Mouse (Mus musculus) heart, embryonic 13.5 days (tissue): Measurements from ENCODE around the gene 3830406C13Rik. TPM values are rescaled to one million over a fixed set of nuclear protein-coding genes. Genes with fewer than 3 reads are reported as not detected.

Source experiments
- ATAC-seq: fragments of 200-750 bp; cut with Nextera tagmentation; 2 replicates; pipeline ENCODE4 v1.8.0; 2017; ENCODE audit warnings: moderate TSS enrichment; ENCODE audit not compliant: insufficient number of reproducible peaks, low FRiP score, low TSS enrichment; ENCODE audit errors: extremely low read depth
- H3K27ac ChIP-seq: fragments of 300-500 bp; sonication (generic); replicated peaks from 2 replicates; pipeline ENCODE4 v1.5.1; 2015; ENCODE audit warnings: moderate library complexity, mild to moderate bottlenecking, inconsistent platforms
- H3K27me3 ChIP-seq: fragments of 300-500 bp; sonication (generic); replicated peaks from 2 replicates; pipeline ENCODE4 v1.6.1; 2015; ENCODE audit warnings: mild to moderate bottlenecking, inconsistent platforms
- H3K36me3 ChIP-seq: fragments of 300-500 bp; sonication (generic); 2 replicates; pipeline ENCODE4 v1.6.1; 2015; ENCODE audit warnings: mild to moderate bottlenecking, inconsistent platforms
- H3K4me1 ChIP-seq: fragments of 300-500 bp; sonication (generic); 2 replicates; pipeline ENCODE4 v1.6.1; 2015; ENCODE audit warnings: inconsistent platforms
- H3K4me2 ChIP-seq: fragments of 300-500 bp; sonication (generic); 2 replicates; pipeline ENCODE4 v1.6.1; 2015; ENCODE audit warnings: inconsistent platforms, mild to moderate bottlenecking, moderate library complexity
- H3K4me3 ChIP-seq: fragments of 300-500 bp; sonication (generic); 2 replicates; pipeline ENCODE4 v1.5.1; 2015; ENCODE audit warnings: moderate library complexity, mild to moderate bottlenecking, inconsistent platforms
- H3K9ac ChIP-seq: fragments of 300-500 bp; sonication (generic); 2 replicates; pipeline ENCODE4 v1.6.1; 2015; ENCODE audit warnings: inconsistent platforms, mild to moderate bottlenecking, moderate library complexity
- H3K9me3 ChIP-seq: fragments of 300-500 bp; sonication (generic); 2 replicates; pipeline ENCODE4 v1.6.1; 2016; ENCODE audit warnings: inconsistent platforms
- WGBS: fragments of 180-500 bp; shearing (Covaris S2); methylation state at CpG from one replicate; pipeline ENCODE4 v1.1.7; 2015; ENCODE audit warnings: mixed read lengths; 5-methylcytosine and 5-hydroxymethylcytosine counted together
- polyA plus RNA-seq: library from polyadenylated mRNA; unstranded; fragments of >200 nt; fragmentation: Nextera tagmentation; extraction: Ambion mirVana; gene quantifications from 2 replicates; pipeline ENCODE4 v1.2.1, GENCODE M21; 2015

Gene 3830406C13Rik
- polyA plus RNA-seq, 1 experiment from 2014 or later = 23.8 TPM

DNA sequence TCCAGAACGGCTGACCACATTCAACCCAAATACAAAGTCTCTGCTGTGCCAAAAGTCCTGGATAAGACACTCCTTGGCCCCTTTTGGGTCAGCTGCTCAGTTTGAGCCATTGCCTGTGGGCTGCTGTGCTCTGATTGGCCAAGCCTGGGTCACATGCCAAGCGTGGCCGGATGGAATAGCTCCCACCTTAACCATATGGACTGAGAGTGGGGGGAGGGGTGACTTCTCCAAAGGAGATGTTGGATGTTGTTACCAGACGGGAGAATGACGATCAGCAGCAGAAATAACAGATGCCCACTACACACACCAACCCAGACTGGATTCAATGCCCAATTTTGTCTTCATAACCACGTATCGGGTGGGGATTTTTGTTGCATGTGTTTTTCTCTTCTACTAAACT, 51.0 kb downstream of the 3830406C13Rik start:
- Histone ChIP-seq H3K4me1 (no peaks in the 10 kb centered on the region), H3K27ac (no peak overlapping the region), H3K36me3 (no peaks in the 10 kb centered on the region), H3K27me3 (peaks cover 78% of the 10 kb centered on the region), H3K4me3 (no peak overlapping the region), H3K9ac (no peak overlapping the region), H3K4me2 (no peak overlapping the region), H3K9me3 (no peaks in the 10 kb centered on the region)
- ATAC-seq = no peak
- 32% methylated on average over 7 of the region's 7 CpGs for WGBS

GRCm38 (mm10) chr14:12337421-12337997, 53.5 kb downstream of the 3830406C13Rik start:
- Histone ChIP-seq H3K9me3 (no peaks in the 10 kb centered on the region), H3K4me1 (peaks cover 13% of the 10 kb centered on the region), H3K27me3 (peaks cover 99% of the 10 kb centered on the region), H3K4me2 (no peak overlapping the region), H3K27ac (no peak overlapping the region), H3K36me3 (no peaks in the 10 kb centered on the region), H3K9ac (no peak overlapping the region), H3K4me3 (no peak overlapping the region)
- 9% methylated on average over 8 of the region's 8 CpGs for WGBS
- no peak for ATAC-seq

GRCm38 (mm10) chr14:12337998-12338809, 54.2 kb downstream of the 3830406C13Rik start:
- no peak overlapping the region for H3K4me2 ChIP-seq
- no peaks in the 10 kb centered on the region for H3K9me3 ChIP-seq
- no peak overlapping the region for H3K27ac ChIP-seq
- no peak for ATAC-seq
- WGBS = 3% methylated on average over 16 of the region's 16 CpGs
- H3K4me1 ChIP-seq = peaks cover 13% of the 10 kb centered on the region
- H3K36me3 ChIP-seq = no peaks in the 10 kb centered on the region
- no peak overlapping the region for H3K4me3 ChIP-seq
- no peak overlapping the region for H3K9ac ChIP-seq
- peaks cover 100% of the 10 kb centered on the region for H3K27me3 ChIP-seq

DNA sequence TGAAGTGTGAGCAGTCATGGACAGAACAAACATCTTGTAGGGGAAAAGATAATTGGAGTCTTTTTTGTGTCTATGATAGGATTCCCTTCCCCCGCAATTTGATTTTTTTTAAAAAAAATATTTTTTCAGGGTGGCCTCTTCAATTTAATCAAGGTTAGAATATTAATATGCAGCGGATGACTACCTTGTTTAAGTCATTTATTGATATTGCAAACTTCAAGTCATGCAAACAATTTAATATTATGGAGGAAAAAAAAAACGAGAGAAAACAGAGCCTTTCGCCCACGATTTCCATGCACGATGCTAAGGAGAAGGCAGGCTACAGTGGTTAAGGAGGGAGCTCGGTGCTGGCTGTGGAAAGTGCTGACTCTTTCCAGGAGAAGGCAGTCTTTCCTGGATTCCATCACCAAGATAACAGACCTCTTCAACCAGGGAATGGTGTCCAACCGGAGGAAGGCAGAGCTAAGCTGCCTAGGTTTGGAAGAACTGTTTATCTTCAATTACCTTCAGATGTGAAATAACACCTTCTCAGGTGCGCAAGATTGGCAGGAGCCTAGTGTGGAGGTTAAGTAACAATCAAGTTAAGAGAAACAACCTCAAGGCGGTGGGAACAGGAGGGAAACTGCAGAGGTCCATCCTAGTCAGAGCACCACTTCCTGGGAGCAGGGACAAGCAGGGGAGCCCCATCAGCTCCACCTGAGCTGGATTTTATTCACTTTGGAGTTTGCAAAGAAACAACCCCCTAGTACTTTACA, 55.0 kb downstream of the 3830406C13Rik start:
- Histone ChIP-seq H3K4me3 (no peak overlapping the region), H3K27me3 (peaks cover 100% of the 10 kb centered on the region), H3K9ac (no peak overlapping the region), H3K4me1 (peaks cover 13% of the 10 kb centered on the region), H3K36me3 (no peaks in the 10 kb centered on the region), H3K27ac (no peak overlapping the region), H3K4me2 (no peak overlapping the region), H3K9me3 (no peaks in the 10 kb centered on the region)
- ATAC-seq = no peak
- WGBS = under 1% methylated on average over 10 of the region's 10 CpGs

GRCm38 (mm10) chr14:12340238-12341074, 56.5 kb downstream of the 3830406C13Rik start:
- peaks cover 100% of the 10 kb centered on the region for H3K27me3 ChIP-seq
- peak overlapping the region; percentile 53 for H3K4me2 ChIP-seq
- no peak overlapping the region for H3K27ac ChIP-seq
- no peaks in the 10 kb centered on the region for H3K9me3 ChIP-seq
- 1% methylated on average over 19 of the region's 19 CpGs for WGBS
- H3K36me3 ChIP-seq = no peaks in the 10 kb centered on the region
- H3K4me1 ChIP-seq = peaks cover 25% of the 10 kb centered on the region
- peak overlapping the region; percentile 23 for H3K4me3 ChIP-seq
- H3K9ac ChIP-seq = peak overlapping the region; percentile 10; the same call in 1 of the 2 replicates
- no peak for ATAC-seq

DNA sequence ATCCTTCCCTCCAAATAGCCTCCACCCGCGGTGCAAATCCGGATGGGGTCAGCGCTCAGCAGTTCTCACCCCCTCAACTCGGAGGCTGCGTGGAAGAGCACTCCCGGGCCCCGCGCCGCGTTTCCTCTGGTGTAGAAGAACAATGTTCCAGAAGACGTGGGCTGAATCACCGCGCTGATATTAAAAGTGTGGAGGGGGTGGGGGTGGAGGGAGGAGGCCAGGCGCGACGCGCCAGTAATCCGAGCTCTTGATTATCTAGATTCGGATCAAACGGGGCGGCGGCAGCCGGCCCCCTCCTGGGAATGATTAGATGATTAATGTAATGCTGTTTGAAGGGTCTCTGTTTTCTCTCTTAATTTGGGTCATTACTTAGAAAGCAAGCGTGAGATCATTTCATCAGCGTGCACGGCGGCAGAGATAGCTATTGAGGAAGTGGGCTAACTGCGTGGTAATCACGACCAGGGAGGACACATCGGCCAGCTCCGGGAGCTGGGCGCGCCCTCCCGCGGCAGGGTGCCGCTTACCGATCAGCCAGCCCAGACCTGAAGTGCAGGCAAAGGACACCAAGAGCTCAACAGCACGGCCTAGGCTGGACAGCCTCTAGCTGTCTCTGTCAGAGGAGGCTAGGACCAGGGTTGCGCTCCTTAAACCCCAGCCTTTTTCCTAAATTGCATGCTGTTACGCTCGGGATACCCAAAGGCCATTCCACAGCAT, 57.3 kb downstream of the 3830406C13Rik start:
- Histone ChIP-seq H3K4me2 (peak overlapping the region; percentile 46), H3K4me3 (peak overlapping the region; percentile 21), H3K36me3 (no peaks in the 10 kb centered on the region), H3K9me3 (no peaks in the 10 kb centered on the region), H3K27ac (no peak overlapping the region), H3K4me1 (peaks cover 33% of the 10 kb centered on the region), H3K9ac (no peak overlapping the region), H3K27me3 (peaks cover 100% of the 10 kb centered on the region)
- ATAC-seq = no peak
- WGBS = under 1% methylated on average over 42 of the region's 42 CpGs

DNA sequence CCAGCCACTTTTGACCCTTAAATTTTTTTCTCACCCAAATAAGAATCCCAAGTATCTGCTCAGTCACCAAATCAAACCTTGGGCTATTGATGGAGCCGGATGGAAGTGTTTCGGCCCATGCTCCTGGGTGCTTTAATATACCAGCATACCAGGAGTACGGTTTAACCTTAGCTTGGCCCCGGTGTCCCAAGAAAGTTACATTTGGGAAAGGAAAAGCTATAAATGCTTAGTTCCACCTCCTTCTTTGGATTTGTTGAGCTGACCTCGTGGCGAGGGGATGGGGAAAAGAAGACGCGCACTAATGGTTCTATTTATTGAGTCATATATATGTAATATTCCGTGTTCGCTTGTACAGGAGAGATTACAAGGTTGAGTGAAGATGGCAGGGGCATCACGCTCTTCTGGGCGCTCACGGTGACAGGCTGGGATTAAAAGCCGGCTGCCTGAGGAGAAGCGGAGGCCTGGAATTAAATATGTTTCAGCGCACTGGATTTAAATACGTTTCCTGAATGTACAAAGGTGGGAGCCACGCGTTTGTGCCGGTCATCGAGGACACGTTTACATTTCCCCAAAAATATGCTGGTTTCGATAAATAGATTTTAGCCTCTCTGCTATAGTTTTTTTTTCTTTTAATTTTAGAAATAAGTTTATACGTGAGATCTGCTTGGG, 58.0 kb downstream of the 3830406C13Rik start:
- H3K4me3 ChIP-seq = no peak overlapping the region
- H3K4me2 ChIP-seq = no peak overlapping the region
- H3K9ac ChIP-seq = no peak overlapping the region
- H3K4me1 ChIP-seq = peaks cover 40% of the 10 kb centered on the region
- no peaks in the 10 kb centered on the region for H3K9me3 ChIP-seq
- H3K36me3 ChIP-seq = no peaks in the 10 kb centered on the region
- no peak for ATAC-seq
- no peak overlapping the region for H3K27ac ChIP-seq
- H3K27me3 ChIP-seq = peaks cover 100% of the 10 kb centered on the region
- 3% methylated on average over 24 of the region's 24 CpGs for WGBS

DNA sequence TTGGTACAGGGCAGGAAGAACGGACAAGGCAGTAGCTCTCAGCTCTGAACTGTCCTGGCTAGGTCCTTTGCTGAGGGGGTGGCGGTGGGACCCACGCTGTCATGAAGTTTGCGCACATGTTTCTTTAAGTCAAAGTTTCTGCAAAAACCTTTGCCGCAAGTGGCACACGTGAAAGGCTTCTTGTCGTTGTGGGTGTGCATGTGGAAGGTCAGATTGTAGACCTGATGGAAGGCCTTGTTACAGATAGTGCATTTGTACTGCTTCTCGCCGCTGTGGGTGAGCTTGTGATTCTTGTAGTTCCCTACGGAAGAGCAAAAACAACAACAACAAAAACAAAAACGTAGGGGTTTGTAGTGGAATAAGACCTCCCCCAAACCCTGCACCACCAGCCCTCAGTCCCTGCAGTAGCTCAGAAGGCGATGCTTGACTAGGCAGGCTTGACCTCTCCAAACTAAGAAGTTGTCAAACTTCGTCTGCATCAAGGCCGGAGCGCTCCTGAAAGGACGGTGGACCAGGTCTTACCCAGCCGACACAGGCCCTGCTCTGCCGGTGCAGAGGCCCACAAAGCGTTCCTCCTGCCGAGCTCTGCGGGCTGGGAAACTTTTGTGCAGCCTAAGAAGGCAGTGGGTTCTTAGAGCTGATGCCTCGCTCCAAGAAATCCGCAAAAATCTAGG, 58.6 kb downstream of the 3830406C13Rik start:
- Histone ChIP-seq H3K9me3 (no peaks in the 10 kb centered on the region), H3K27ac (no peak overlapping the region), H3K9ac (no peak overlapping the region), H3K27me3 (peaks cover 100% of the 10 kb centered on the region), H3K4me1 (peaks cover 40% of the 10 kb centered on the region), H3K36me3 (no peaks in the 10 kb centered on the region), H3K4me2 (no peak overlapping the region), H3K4me3 (no peak overlapping the region)
- ATAC-seq = no peak
- 3% methylated on average over 23 of the region's 23 CpGs for WGBS

DNA sequence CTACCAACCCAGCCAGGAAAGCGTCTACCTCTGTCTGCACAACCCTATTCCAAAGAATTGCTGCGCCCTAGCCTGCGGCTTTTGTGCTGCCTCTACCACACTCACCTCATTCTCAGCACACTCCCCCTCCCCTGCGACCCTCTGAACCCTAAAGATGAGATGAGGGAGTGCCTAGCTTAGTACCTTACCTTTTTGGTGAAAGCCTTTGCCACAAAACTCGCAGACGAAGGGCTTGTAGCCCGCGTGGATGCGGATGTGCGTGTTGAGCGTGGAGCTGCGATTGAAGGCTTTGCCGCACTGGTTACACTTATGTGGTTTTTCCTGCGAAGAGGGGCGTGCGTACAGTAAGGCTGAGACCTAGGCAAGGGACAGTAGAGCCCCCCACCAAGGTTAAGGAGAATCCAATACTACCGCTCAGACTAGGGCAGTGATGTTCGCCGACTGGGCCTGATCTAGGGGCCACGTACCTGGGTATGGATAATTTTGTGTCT, 59.5 kb downstream of the 3830406C13Rik start:
- Histone ChIP-seq H3K9me3 (no peaks in the 10 kb centered on the region), H3K27ac (no peak overlapping the region), H3K9ac (no peak overlapping the region), H3K4me1 (peaks cover 40% of the 10 kb centered on the region), H3K27me3 (peaks cover 100% of the 10 kb centered on the region), H3K4me2 (no peak overlapping the region), H3K36me3 (no peaks in the 10 kb centered on the region), H3K4me3 (no peak overlapping the region)
- 2% methylated on average over 20 of the region's 20 CpGs for WGBS
- no peak for ATAC-seq
